Mouse (Mus musculus) cerebellum, postnatal 25 days (tissue): ENCODE data around the gene Aph1b.

Experiments
- DNase-seq, 2 experiments: peaks; one replicate each; pipeline ENCODE4 v3.0.0; 2021; ENCODE audit warnings: mixed read lengths in 2 of 2

Aph1b gene

DNA sequence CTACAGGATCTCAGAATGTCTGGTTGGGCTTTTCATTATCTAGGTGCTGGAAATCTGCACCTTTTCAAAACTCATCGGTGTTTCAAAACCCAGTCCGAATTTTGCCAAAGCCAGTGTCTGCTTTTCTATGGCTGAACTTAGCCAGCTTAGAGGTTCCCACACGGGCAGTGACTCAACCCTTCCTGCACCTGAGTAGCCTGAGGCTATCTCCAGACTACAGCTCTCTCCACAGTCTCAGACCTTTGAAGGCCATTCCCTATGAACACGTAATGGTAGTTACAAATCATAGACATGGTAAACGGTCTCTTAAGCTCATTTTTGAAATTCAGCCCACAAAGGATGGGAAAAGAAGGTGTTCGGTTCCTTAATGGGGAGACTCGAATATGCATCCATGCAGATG lies 55.8 kb downstream of the Aph1b start:
- DNase-seq, result no peak

GRCm38 (mm10) chr9:66736551-66736950 lies 58.7 kb downstream of the Aph1b start:
- DNase-seq, result peak in 1 of 2 experiments; percentile 31

GRCm38 (mm10) chr9:66736016-66736415 lies 59.3 kb downstream of the Aph1b start:
- no peak for DNase-seq

DNA sequence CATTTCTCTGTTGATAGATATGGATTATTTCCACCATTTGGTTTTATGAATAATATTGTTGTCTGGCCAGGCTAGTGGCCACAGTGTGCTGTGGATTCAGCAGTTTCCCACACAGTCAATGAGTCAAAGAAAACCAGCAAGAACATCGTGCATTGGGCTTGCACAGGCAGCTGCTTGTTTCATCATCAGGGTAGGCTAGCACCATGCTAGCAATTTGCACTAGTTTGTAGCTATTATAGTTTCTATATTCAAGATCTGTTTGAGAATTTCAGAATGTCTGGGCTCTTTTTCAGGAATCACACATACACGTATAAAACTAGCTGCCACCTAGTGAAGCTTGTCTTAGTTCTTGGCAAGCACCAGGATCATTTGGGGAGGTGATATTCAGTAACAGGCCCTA lies 60.2 kb downstream of the Aph1b start:
- DNase-seq, result no peak

DNA sequence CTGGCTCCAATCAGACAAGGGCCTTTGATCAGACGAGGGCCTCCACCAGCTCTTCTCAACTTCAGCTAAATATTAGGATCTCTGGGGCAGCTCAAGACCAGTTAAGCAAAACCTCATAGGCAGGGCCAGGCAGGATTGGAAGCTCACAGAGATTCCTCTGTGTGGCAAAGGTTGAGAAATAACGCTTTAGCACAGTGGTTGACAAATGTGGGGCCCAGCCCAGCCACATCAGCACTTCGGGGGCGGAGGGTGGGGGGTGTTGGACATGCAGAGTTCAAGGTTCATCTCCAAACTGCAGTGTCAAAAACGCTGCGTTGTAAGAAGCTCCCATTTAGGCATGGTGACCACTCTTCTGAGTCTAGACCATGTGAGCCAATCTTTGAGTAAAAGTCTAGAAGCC lies 60.7 kb downstream of the Aph1b start:
- DNase-seq, result no peak

GRCm38 (mm10) chr9:66732791-66733691 lies 62.2 kb downstream of the Aph1b start:
- peak; percentile 90 for DNase-seq

- peak in 1 of 2 experiments; percentile 22 for DNase-seq
Observed at GRCm38 (mm10) chr9:66731284-66731683, 64.0 kb downstream of the Aph1b start.

DNA sequence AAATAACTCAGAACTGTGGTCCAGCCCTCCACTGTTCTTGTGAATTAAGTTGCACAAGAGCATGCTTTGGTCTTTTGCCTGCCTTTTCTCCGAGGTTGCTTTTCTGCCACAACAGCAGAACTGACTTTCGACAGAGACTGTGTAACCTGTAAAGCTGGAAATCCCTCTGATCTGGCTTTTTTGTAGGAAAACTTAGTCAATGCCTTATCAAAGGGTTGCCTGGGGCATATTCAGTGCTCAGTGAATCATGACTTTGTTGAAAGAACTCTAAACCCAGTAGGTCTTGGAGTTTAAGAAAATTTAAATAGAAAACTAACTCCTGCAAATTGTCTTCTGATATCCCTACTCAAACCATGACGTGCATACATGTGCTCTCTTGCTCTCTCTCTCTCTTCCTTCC lies 64.7 kb downstream of the Aph1b start:
- no peak for DNase-seq

DNA sequence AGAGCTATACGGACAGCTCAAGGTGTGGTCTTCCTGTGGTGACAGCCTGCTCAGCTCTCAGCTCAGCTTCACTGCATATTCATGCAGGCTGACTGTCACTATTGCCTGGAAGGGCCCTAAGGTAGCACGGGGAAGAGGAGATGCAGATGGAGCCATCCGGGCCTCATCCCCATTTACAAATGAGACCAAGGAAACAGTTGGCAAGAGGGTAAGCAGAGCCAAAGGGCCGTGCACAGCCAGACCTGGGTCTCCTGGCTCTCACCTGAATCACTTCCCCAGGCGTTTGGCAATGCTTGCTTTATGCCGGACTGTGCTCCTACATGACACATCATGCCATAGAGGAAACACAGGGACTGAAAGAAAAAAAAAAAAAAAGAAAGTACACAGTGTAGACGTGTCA lies 68.0 kb downstream of the Aph1b start:
- DNase-seq, result peak; percentile 68 to 73

DNA sequence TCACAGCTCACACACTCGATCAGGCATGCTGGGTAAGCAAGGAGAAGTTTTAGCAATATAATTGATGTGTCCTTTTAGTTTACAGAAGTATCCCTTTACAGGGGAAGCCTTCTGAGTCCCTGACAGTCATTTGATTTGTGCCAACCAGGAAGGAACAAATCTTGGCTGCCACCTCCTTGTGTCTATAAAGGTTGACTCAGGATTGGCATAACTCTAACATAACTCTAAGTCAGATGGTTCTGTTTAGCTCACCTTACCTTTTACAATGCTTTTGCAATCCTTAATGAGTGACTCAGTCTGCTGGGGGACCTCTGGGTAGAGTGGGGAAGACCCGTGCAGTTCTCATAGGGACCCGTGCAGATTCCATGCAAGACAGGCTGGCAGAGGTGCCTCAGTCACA lies 69.7 kb downstream of the Aph1b start:
- no peak for DNase-seq
